Mouse (Mus musculus): Measurements from ENCODE around the gene Map3k9.

- TF ChIP-seq REST (IDR thresholded peaks at IDR 0.05; ENCODE audit: insufficient read depth, insufficient read length) (no peak), POLR2A (IDR thresholded peaks at IDR 0.05; ENCODE audit: insufficient read length, low read depth) (no peak), USF1 (IDR thresholded peaks at IDR 0.05; ENCODE audit: low read depth) (no peak), TCF12 (IDR thresholded peaks at IDR 0.05; ENCODE audit: insufficient read depth, poor library complexity, severe bottlenecking) (no peak)
These were observed 56.2 kb downstream of the Map3k9 start for GRCm38 (mm10) chr12:81724776-81725175.
